Mouse (Mus musculus) erythroblast, embryonic 14.5 days (primary cell): ENCODE measurements at regions not wholly inside any gene's neighbourhood (a gene's known extent, or its start where the extent isn't known, plus 50 kb on each side); places are given as distances from the start of the nearest gene placed in this dataset.

Experiments
- H3K27me3 ChIP-seq: 2 replicates; pipeline ENCODE4 v1.6.1; 2012; ENCODE audit warnings: inconsistent platforms; ENCODE audit not compliant: control insufficient read depth
- H3K36me3 ChIP-seq: 2 replicates; pipeline ENCODE4 v1.6.1; 2012; ENCODE audit warnings: mild to moderate bottlenecking, inconsistent platforms; ENCODE audit not compliant: control insufficient read depth
- H3K4me1 ChIP-seq: 2 replicates; pipeline ENCODE4 v1.6.1; 2012; ENCODE audit warnings: inconsistent platforms; ENCODE audit not compliant: control insufficient read depth
- H3K4me3 ChIP-seq: replicated peaks from 2 replicates; pipeline ENCODE3; 2012; ENCODE audit warnings: moderate library complexity, mild to moderate bottlenecking, inconsistent platforms
- H3K9me3 ChIP-seq: 2 replicates; pipeline ENCODE4 v1.6.1; 2012; ENCODE audit warnings: low read length, inconsistent platforms, mixed read lengths; ENCODE audit not compliant: control insufficient read depth
- GATA1 ChIP-seq: IDR thresholded peaks from 2 replicates; pipeline ENCODE4 v1.6.1; 2012; ENCODE audit warnings: low read length, inconsistent platforms, mixed read lengths
- TAL1 ChIP-seq: IDR thresholded peaks from 3 replicates; pipeline ENCODE4 v1.6.1; 2012; ENCODE audit warnings: low read length, inconsistent platforms, mixed read lengths

DNA sequence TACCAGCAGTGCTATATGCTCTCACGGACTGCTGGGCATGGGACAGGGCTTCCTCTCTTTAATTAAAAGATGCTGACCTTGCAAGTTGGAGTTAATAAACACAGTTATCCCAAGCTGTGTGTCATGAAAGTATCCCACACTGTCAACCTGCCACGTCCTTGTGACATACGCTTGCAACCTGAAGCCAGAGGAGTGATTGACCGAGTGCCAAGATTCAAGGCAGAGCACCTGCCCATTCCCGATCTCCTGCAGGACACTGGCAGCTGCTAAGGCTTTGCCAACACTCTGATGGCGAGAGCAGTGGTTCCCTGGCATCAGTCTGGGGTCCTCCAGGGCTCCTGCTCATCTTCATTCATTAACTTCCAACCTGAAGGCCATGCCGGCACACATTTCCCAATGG, 175.8 kb upstream of the A430005L14Rik start:
- H3K4me1 ChIP-seq: no peaks in the 10 kb centered on the region
- peaks cover 50% of the 10 kb centered on the region for H3K9me3 ChIP-seq
- H3K4me3 ChIP-seq: no peak overlapping the region
- no peaks in the 10 kb centered on the region for H3K27me3 ChIP-seq
- H3K36me3 ChIP-seq: no peaks in the 10 kb centered on the region
- no peak for TF ChIP-seq GATA1
- TF ChIP-seq TAL1: no peak

DNA sequence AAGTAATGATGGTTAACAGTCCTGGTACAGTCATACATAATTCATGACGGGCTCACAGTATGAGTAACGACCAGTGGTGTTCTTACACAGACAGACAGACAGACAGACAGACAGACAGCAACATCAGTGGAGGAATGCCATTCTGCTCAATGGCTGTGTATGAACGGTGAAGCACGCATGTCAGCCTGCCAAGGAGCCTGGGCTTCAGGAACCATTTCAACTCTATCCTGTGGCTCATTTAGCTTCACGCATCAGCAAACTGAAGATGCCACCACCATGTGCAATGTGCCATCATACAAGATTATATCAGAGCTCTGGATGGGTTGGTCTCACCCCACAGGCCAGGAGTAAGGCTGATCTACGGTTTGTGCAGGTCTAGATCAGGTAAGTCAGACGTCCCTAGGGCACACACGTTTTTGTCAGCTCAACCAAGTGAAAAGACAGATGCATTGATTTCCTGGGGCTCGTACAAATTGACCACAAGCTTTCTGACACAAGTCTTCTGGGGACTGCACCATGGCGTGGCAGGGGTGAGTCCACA, 175.0 kb upstream of the A430005L14Rik start:
- H3K9me3 ChIP-seq: peaks cover 45% of the 10 kb centered on the region
- no peak overlapping the region for H3K4me3 ChIP-seq
- no peaks in the 10 kb centered on the region for H3K36me3 ChIP-seq
- no peaks in the 10 kb centered on the region for H3K27me3 ChIP-seq
- H3K4me1 ChIP-seq: no peaks in the 10 kb centered on the region
- TF ChIP-seq TAL1: no peak
- TF ChIP-seq GATA1: no peak

DNA sequence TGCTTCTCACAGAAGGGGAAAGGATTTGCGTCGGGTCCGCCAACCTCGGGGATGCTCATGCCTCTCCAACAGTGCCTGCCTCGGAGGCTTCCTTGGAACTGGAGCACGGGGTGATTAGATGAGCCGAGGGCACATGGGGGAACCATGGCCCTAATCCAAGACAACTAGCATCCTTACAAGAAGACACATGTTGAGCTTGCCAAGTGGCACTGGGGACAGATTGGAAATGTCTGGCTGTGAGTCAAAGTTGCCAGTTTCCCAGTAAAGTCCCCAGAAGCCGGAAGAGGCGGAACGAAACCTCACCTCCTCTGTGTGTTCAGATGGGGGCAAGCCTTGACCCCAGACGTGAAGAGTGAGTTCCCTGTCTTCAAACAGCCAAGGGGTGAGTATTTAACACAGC, 172.6 kb upstream of the A430005L14Rik start:
- H3K9me3 ChIP-seq: peaks cover 41% of the 10 kb centered on the region
- H3K4me3 ChIP-seq: no peak overlapping the region
- H3K27me3 ChIP-seq: no peaks in the 10 kb centered on the region
- no peak for TF ChIP-seq TAL1
- no peak for TF ChIP-seq GATA1
- no peaks in the 10 kb centered on the region for H3K4me1 ChIP-seq
- H3K36me3 ChIP-seq: no peaks in the 10 kb centered on the region

DNA sequence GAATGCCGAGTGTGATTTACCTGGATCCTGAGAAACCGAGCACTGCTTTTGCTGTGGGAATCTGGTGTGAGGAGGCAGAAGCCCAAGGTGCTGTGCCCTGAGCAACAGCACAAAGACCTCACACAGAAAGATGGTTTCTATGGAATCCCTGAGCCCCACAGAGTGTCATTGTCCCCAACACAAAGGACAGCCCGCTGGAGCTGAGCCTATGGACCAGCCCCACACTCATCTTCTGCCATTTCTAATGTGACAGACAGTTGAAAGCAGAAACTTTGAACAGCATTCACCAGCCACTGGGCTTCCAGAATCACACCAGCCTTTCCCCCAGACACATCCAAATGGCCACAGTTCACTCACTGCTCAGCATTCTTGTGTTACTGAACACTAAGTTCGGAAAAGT, 171.5 kb upstream of the A430005L14Rik start:
- no peaks in the 10 kb centered on the region for H3K4me1 ChIP-seq
- no peaks in the 10 kb centered on the region for H3K27me3 ChIP-seq
- H3K36me3 ChIP-seq: no peaks in the 10 kb centered on the region
- TF ChIP-seq GATA1: no peak
- no peak for TF ChIP-seq TAL1
- peaks cover 33% of the 10 kb centered on the region for H3K9me3 ChIP-seq
- no peak overlapping the region for H3K4me3 ChIP-seq

DNA sequence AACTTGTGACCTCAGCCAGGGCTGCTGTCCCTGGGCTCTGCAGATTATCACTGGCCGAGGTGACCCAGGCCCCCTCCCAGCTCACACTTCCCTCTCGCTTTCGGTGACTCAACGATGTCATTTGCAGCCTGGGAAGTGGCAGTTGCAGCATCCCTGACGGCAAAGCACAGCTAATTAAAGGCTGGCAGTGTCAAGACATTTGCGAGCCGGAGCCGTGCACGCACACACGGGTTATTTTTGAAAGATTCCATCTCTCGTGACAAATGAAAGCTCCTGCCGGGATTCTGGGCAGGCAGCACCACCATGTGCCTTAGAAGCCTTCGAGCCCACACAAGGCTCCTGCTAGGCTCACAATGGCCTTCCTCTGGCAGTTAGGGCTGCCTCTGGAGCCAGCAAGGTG, 164.7 kb upstream of the A430005L14Rik start:
- TF ChIP-seq TAL1: no peak
- TF ChIP-seq GATA1: no peak
- no peaks in the 10 kb centered on the region for H3K36me3 ChIP-seq
- H3K27me3 ChIP-seq: no peaks in the 10 kb centered on the region
- no peak overlapping the region for H3K4me3 ChIP-seq
- peaks cover 3% of the 10 kb centered on the region; the same call in 1 of the 2 replicates for H3K9me3 ChIP-seq
- H3K4me1 ChIP-seq: no peaks in the 10 kb centered on the region

DNA sequence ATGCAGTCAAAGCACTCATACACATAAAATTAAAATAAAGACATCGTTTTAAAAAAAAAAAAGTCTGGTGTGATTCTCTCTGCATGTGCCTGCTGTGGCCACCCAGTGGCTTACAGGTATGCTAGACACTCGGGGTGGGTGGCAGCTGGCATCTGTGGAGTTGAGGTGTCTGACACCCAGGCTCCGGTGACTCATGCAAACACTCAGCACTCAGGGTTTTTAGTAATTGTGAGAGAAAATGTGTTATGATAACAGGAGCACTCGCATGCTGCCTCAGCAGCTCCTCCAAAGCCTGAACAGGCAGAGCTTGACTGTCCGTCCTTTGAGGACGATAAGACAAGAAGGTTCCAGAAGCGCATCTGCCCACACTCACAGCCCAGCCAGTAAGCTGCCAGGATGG, 159.0 kb upstream of the A430005L14Rik start:
- TF ChIP-seq TAL1 (no peak), GATA1 (no peak)
- H3K9me3 ChIP-seq: no peaks in the 10 kb centered on the region
- H3K36me3 ChIP-seq: no peaks in the 10 kb centered on the region
- H3K27me3 ChIP-seq: no peaks in the 10 kb centered on the region
- no peak overlapping the region for H3K4me3 ChIP-seq
- H3K4me1 ChIP-seq: no peaks in the 10 kb centered on the region

DNA sequence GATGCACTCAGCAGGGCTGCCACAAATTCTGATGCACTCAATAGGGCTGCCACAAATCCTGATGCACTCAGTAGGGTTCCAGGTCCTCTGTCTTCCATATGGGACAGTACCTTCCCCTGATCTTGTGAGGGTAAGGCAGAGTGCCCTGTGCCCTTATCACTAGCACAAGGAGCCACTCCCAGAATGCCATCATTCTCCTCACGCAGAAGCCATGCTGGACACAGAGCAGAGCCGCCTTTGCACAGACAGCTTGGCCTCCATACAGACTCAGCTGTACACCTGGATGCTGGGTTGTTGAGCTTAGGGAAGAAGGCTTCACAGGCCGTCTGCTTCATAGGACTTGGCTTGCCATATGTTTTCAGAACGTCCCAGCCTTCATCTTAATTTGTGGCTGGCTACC, 151.3 kb upstream of the A430005L14Rik start:
- Histone ChIP-seq H3K36me3 (no peaks in the 10 kb centered on the region), H3K4me3 (no peak overlapping the region), H3K4me1 (no peaks in the 10 kb centered on the region), H3K27me3 (no peaks in the 10 kb centered on the region; the same call in 1 of the 2 replicates), H3K9me3 (no peaks in the 10 kb centered on the region)
- TF ChIP-seq TAL1: no peak
- TF ChIP-seq GATA1: no peak

DNA sequence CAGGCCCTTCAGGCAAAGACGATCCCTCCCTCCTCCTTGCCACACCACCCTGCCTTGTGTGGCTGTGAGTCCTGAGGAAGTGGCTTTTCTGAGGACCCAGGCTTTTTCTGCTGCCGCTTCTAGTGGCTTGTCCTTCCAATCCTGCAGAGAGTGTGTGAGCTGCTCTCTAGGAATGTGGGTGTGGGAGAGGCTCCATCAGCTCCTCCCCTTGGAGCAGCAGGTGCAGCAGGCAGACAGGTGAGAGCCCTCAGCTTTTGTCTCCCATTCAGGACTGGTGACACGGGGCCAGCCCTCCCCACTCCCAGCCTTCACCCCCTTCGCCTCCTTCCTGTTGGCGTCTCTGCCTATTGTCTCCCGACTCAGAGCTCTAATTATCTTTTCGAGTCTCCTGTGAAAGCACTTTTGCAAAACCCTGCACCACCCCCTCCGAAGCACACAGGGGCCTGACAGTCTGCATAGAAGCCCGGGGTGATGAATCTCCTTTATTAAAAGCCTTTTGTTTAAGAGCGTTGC, 150.8 kb upstream of the A430005L14Rik start:
- Histone ChIP-seq H3K36me3 (no peaks in the 10 kb centered on the region), H3K27me3 (no peaks in the 10 kb centered on the region; the same call in 1 of the 2 replicates), H3K4me1 (no peaks in the 10 kb centered on the region), H3K4me3 (no peak overlapping the region), H3K9me3 (no peaks in the 10 kb centered on the region)
- TF ChIP-seq GATA1: no peak
- no peak for TF ChIP-seq TAL1

DNA sequence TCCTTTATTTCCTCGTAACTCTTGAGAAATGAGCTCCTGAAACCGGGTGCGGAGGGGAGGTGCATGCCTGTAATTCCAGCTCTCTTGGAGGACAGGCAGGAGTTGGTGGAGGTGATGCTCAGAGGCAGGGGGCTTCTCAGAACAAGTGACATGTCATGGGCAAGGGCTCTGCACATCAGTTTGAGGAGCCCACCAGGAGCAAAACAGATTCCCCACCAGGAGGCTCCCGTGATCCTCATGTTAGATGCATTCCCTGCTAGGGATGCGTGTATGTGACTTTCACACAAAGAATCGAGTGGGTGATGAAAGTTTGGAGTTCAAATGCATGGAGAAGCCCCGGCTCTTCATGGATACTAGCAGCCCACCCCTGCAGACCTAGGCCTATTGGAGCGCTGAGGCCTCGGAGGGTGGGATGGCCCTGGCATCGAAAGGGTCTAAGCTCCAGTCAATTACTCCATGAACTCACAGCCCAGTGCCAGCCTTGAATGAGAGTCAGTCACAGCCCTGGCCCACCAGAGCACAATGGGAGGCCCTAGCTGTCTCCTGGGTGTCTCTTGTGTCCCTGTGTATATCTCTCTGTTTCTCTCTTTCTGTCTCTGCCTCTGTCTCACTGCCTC, 150.1 kb upstream of the A430005L14Rik start:
- TF ChIP-seq TAL1: no peak
- TF ChIP-seq GATA1: no peak
- Histone ChIP-seq H3K4me3 (no peak overlapping the region), H3K36me3 (no peaks in the 10 kb centered on the region), H3K27me3 (no peaks in the 10 kb centered on the region; the same call in 1 of the 2 replicates), H3K9me3 (no peaks in the 10 kb centered on the region), H3K4me1 (no peaks in the 10 kb centered on the region)
